Mouse (Mus musculus) layer of hippocampus, adult 8-10 months (tissue): Measurements from ENCODE around the gene B430305J03Rik. TPM values are rescaled to one million over a fixed set of nuclear protein-coding genes. Genes with fewer than 3 reads are reported as not detected.

Experiments
- DNase-seq, 2 experiments: peaks; one replicate each; pipeline ENCODE4 v3.0.0; 2022; ENCODE audit warnings: low spot score in 2 of 2
- total RNA-seq, 4 experiments: library from RNA; stranded (reverse); gene quantifications; 2 replicates each; pipeline ENCODE4 v1.2.4; 2022

Gene B430305J03Rik
- total RNA-seq, 4 experiments from 2014 or later, result 2.7 to 3.3 (median 3.2) TPM

DNA sequence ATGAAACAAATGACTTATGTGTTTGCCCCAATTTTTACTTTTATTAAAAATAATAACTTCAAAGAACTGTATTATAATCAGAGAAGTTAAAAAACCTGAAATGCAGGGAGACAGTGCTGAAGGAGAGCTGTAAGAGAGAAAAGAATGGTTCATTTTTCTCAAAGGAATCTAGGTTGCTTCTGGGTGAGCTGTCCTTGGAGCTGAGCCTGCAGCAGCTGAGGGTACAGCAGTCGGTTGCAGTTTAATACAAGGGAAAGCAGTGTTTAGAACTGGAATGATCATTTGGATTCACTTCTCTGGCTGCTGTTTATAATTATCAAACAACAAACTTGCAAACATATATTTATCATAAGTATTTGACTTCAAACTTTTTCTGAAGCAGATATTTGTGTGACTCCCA lies 16.3 kb downstream of the B430305J03Rik start:
- DNase-seq, result no peak

DNA sequence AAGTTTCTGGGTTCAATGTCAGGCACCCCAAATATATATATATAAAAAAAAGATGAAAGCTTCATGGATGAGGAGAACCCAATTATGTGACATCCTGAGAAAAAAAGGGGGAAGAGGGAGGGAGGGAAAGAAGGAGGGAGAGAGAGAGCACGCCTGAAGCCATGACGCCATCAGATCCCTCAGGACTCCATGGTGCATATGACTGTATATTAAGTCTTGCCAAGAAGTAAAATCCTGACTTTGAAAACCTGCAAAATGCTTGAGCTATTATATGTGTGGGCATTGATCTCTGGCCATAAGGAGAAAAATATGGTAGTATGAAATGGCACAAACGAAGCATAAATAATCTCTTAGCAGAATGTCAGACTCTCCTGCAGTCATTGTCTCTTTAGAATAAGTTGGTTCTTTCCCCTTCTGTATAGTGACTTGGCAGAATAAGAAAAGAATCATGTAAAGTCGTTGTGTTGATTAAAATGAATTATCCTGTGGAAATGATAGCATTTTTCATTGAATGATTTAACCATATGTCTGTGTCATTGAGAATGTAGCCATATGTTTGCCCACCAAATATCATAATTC lies 17.6 kb downstream of the B430305J03Rik start:
- no peak for DNase-seq

DNA sequence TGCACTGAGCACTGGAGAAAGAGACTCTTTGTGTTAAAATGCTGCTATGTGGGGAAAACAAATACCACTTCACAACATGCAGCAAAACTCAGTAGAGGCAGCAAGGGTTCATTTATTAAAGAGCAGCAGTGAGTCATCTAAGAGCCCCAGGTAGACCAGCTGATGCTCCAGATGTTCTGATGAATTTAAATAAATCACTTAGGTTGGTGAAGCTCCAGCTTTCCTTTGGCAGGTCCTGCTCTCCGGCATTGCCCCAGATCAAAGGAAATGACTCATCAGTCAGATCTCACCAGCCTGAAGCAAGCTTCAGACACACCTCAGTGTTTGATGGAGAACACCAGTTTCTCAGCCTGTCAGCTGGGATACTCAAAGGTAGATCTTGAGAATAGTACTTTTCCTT lies 20.1 kb downstream of the B430305J03Rik start:
- no peak for DNase-seq

DNA sequence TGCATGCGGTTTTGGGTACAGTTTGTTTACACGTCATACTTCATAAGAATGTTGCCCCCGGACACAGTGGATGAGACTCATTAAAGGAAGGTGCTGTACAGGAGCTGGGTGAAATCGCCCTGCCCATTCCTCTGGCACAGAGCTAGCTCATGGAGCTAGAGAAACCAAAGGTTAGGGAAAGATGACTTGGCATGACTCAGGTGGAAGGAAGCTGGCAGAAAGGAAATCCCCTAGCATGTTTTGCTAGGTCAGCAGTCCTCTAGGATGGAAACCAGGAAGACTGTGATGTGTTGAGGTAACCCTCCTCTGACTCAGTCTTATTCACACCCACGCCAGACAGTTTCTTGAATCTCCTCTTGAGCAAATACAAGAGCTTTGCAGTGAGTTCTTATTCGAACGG lies 21.7 kb downstream of the B430305J03Rik start:
- DNase-seq, result no peak

DNA sequence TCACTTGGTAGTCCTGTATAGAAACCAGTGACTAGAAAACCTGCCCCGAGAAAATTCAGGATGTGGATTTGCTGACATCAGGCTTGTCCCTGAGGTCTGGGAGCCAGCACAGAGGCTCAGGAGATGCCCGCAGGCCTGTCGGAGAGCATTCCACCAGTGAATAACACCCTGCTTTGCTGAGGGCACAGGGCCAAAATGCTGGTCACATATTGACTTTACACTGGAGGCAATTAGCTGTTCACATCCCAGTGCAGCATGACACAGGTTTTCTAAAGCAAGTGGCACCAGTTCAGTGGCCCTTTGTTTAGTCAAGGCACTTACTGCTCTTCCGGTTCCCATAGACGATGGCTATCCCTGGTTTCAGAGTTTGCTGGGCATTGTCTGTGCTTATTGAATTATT lies 25.4 kb downstream of the B430305J03Rik start:
- DNase-seq, result no peak

DNA sequence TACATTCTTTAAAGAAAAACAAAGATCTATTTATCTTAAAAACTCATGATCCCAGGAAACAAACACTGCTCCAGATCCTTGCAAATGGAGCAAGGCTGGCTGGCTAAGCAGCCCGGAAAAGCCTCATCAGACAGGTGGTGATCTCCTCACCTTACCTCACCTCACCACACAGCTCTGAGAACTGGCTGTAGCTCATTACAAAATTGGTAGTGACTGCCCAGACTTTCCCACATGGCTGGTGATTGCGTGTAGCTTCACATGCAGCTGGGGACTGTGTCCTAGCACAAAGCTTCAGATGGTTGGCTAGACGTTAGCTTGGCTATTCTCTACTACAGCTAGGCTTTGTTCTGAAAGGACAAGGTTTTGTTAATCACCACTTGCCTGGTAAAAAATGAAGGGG lies 28.5 kb downstream of the B430305J03Rik start:
- DNase-seq, result no peak

DNA sequence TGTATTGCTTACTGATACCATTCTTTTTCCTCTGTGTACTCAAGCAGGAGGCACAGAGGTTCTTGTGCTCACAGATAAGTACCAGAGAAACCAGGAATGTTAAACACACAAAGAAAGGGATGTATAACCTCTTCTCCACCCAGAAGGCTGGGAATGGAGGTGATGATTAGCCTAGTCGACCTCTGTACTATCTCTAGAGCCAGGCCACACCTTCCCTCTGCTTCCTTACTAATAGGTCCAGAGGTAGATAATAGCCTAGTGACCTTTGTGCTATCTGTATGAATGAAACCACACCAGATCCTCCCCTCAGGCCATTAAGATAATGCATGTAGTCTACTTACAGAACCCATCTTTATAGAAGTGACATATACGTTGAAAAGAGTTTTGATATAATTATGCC lies 29.5 kb downstream of the B430305J03Rik start:
- DNase-seq, result no peak

DNA sequence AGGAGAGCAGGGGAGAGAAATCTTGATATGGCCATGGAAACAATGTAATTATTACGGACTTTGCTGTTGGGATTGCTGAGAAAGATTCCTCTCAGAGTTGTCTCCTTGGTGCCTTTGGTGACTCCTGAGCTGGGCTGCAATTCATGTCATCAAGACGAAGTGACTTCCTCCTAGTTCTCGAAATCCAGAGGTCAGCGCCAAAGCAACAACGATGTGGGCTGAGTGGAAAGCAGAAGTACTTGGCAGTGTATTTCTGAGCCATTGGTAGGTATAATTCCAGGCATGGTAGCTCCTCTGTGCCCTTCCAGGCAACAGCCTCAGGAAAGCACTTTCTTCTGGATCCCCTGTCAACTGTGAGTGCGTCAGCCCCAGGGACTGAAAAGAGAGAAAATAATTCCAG lies 44.1 kb downstream of the B430305J03Rik start:
- no peak for DNase-seq

DNA sequence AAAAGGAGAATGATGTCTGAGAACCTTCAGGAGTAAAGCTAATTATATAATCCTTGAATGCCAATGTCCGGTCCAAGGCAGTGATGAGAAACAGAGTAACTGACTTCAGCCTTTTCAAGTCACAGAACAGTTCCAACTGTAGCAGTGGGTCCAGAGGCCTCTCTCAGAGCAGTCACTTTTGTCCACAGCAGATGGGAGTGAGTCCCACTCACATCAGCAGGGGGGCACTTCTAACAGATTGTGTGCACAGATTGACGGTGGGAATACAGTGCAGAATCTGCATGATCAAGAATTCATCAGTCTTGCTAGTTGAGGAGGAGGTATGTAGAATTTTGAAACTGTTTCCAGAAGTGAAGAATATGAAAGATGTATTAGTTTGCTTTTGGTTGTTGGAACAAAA lies 45.7 kb downstream of the B430305J03Rik start:
- peak; percentile 44 to 68 for DNase-seq

DNA sequence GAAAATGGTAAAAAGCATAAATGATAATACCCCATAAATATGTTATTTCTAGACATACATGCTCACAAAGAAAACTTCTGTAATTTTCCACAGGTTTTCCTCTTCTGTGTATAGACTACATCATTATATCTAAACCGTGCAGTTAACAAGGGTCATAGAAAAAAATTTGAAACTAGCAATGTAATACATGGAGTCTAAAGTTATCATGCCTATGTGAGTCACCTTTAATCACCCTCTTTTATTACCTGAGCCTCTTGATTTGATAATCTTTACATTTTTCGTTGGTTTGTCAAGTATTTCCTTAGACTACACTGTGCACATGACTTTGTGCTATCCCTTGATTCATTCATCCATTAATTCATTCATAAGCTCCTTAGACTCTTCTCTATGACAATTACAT lies 50.7 kb downstream of the B430305J03Rik start:
- no peak for DNase-seq

Other genes starting within 250 kb of the B430305J03Rik start
- 10 to 100 TPM; 36.6 to 41.1 (median 39.6) TPM for gene Rap2b, start 4.3 kb downstream of the B430305J03Rik start, total RNA-seq